Mouse (Mus musculus): ENCODE data around the gene Prr32. TPM values are rescaled to one million over a fixed set of nuclear protein-coding genes. Genes with fewer than 3 reads are reported as not detected.

Prr32 gene
- polyA plus RNA-seq (2017; shearing (Covaris generic)), result not detected

GRCm38 (mm10) chrX:45090604-45091003 is at the start of gene Prr32:
Gene Prr32 (plus strand): TSS chrX:45090904.

